In genomic region chr12:98766241-98766640, GRCm38 (mm10) we compare ENCODE assay signal across 20 mouse cellular contexts.
"Had no signal": no experiment of that assay in that cellular context is flagged by ENCODE, and none has a peak within 500 bp of the region (broad histone marks: within the 10 kb centered on the region; RNA-seq: fewer than 3 reads in every experiment).

No protein-coding gene starts in this region.

- ATAC-seq: liver, postnatal 0 days; lung, postnatal 0 days; midbrain, embryonic 16.5 days had no signal

- H3K4me1 ChIP-seq: lung, embryonic 15.5 days; midbrain, embryonic 10.5 days; midbrain, embryonic 12.5 days; neural tube, embryonic 13.5 days; neural tube, embryonic 15.5 days had no signal

- H3K9me3 ChIP-seq: lung, embryonic 15.5 days; midbrain, embryonic 10.5 days; midbrain, embryonic 12.5 days; neural tube, embryonic 13.5 days; neural tube, embryonic 15.5 days had no signal

- H3K27ac ChIP-seq: lung, embryonic 15.5 days; midbrain, embryonic 10.5 days; midbrain, embryonic 12.5 days; neural tube, embryonic 13.5 days; neural tube, embryonic 15.5 days had no signal

- H3K4me2 ChIP-seq: lung, embryonic 15.5 days; midbrain, embryonic 12.5 days; neural tube, embryonic 13.5 days; neural tube, embryonic 15.5 days had no signal

- H3K27me3 ChIP-seq: lung, embryonic 15.5 days; midbrain, embryonic 12.5 days; neural tube, embryonic 13.5 days; neural tube, embryonic 15.5 days had no signal

- DNase-seq: liver, postnatal 0 days; lung, adult 2 months; lung, postnatal 4 days; midbrain, embryonic 14.5 days; retina, postnatal 1 day; right cerebral cortex, adult 18-20 months; right cerebral cortex, postnatal 25 days; right cerebral cortex, postnatal 4 days; spleen, adult 18-20 months; thymus, adult 18-20 months; thymus, postnatal 14 days; thymus, postnatal 36 days had no signal

- H3K9ac ChIP-seq: liver, postnatal 0 days; lung, embryonic 15.5 days; midbrain, embryonic 12.5 days; neural tube, embryonic 13.5 days; neural tube, embryonic 15.5 days had no signal

- H3K4me3 ChIP-seq: lung, embryonic 15.5 days; midbrain, embryonic 10.5 days; midbrain, embryonic 12.5 days; myocyte; neural tube, embryonic 13.5 days; neural tube, embryonic 15.5 days had no signal
